Mouse (Mus musculus) myocyte (in vitro differentiated cells): Measurements from ENCODE around the gene Dusp27. TPM values are rescaled to one million over a fixed set of nuclear protein-coding genes. Genes with fewer than 3 reads are reported as not detected.

Experiments used
- H3K27me3 ChIP-seq: one replicate; pipeline ENCODE4 v1.6.1; 2011; ENCODE audit not compliant: control insufficient read depth, insufficient read depth, insufficient read length
- H3K36me3 ChIP-seq: one replicate; pipeline ENCODE4 v1.6.1; 2011; ENCODE audit not compliant: control insufficient read depth, insufficient read depth
- H3K4me2 ChIP-seq: one replicate; pipeline ENCODE4 v1.6.1; 2011; ENCODE audit warnings: low read depth, control low read depth
- H3K4me3 ChIP-seq: one replicate; pipeline ENCODE4 v1.5.1; 2011; ENCODE audit warnings: mild to moderate bottlenecking, control low read depth, moderate library complexity
- H3K79me2 ChIP-seq: one replicate; pipeline ENCODE4 v1.6.1; 2011; ENCODE audit not compliant: control insufficient read depth, insufficient read depth
- H3ac ChIP-seq: one replicate; pipeline ENCODE4 v1.6.1; 2011; ENCODE audit not compliant: control insufficient read depth, insufficient read length
- CEBPB ChIP-seq: IDR thresholded peaks from 2 replicates; pipeline ENCODE4 v1.6.1; 2011; ENCODE audit warnings: mild to moderate bottlenecking, moderate library complexity; ENCODE audit not compliant: poor library complexity, insufficient read depth, severe bottlenecking
- E2F4 ChIP-seq: IDR thresholded peaks from one replicate; pipeline ENCODE4 v1.6.1; 2011; ENCODE audit warnings: mild to moderate bottlenecking, control low read depth, moderate library complexity; ENCODE audit not compliant: insufficient read depth
- MAX ChIP-seq: IDR thresholded peaks from one replicate; pipeline ENCODE4 v1.6.1; 2011; ENCODE audit warnings: low read depth, mild to moderate bottlenecking, control low read depth
- MYOD1 ChIP-seq, 3 experiments: IDR thresholded peaks; one replicate each; pipeline ENCODE4 v1.6.1; 2011; ENCODE audit warnings: control low read depth in 2 of 3, low read depth in 2 of 3, mild to moderate bottlenecking in 2 of 3, moderate library complexity in 1 of 3; ENCODE audit not compliant: insufficient read length in 2 of 3, control insufficient read depth in 1 of 3
- MYOG ChIP-seq, 3 experiments: IDR thresholded peaks; one replicate each; pipeline ENCODE4 v1.6.1; 2011; ENCODE audit warnings: control low read depth in 2 of 3, low read depth in 2 of 3, mild to moderate bottlenecking in 2 of 3; ENCODE audit not compliant: insufficient read length in 2 of 3, control insufficient read depth in 1 of 3, insufficient read depth in 1 of 3
- POLR2A ChIP-seq: IDR thresholded peaks from one replicate; pipeline ENCODE4 v1.6.1; 2011; ENCODE audit warnings: low read depth, mild to moderate bottlenecking, control low read depth, moderate library complexity; ENCODE audit not compliant: insufficient read length
- POLR2AphosphoS2 ChIP-seq: IDR thresholded peaks from one replicate; pipeline ENCODE4 v1.6.1; 2011; ENCODE audit warnings: low read depth, control low read depth; ENCODE audit not compliant: insufficient read length
- REST ChIP-seq: IDR thresholded peaks from one replicate; pipeline ENCODE4 v1.6.1; 2011; ENCODE audit warnings: mild to moderate bottlenecking, control low read depth, moderate library complexity; ENCODE audit not compliant: insufficient read depth, insufficient read length
- SRF ChIP-seq: IDR thresholded peaks from one replicate; pipeline ENCODE4 v1.6.1; 2011; ENCODE audit warnings: low read depth; ENCODE audit not compliant: control insufficient read depth, insufficient read length
- TCF12 ChIP-seq: IDR thresholded peaks from one replicate; pipeline ENCODE4 v1.6.1; 2011; ENCODE audit warnings: mild to moderate bottlenecking, control low read depth; ENCODE audit not compliant: poor library complexity, insufficient read depth, severe bottlenecking
- TCF3 ChIP-seq: IDR thresholded peaks from one replicate; pipeline ENCODE4 v1.6.1; 2011; ENCODE audit warnings: low read depth, control low read depth; ENCODE audit not compliant: insufficient read length
- USF1 ChIP-seq: IDR thresholded peaks from one replicate; pipeline ENCODE4 v1.6.1; 2011; ENCODE audit warnings: low read depth, mild to moderate bottlenecking, control low read depth, moderate library complexity
- polyA plus RNA-seq: library from polyadenylated mRNA; unstranded; fragments of >200 nt; fragmentation: generic; extraction: Trizol; gene quantifications from one replicate; pipeline ENCODE4 v1.2.1, GENCODE M21; 2012; ENCODE audit warnings: missing spikeins

The Dusp27 gene
- polyA plus RNA-seq, 1 experiment, result 38.3 TPM

DNA sequence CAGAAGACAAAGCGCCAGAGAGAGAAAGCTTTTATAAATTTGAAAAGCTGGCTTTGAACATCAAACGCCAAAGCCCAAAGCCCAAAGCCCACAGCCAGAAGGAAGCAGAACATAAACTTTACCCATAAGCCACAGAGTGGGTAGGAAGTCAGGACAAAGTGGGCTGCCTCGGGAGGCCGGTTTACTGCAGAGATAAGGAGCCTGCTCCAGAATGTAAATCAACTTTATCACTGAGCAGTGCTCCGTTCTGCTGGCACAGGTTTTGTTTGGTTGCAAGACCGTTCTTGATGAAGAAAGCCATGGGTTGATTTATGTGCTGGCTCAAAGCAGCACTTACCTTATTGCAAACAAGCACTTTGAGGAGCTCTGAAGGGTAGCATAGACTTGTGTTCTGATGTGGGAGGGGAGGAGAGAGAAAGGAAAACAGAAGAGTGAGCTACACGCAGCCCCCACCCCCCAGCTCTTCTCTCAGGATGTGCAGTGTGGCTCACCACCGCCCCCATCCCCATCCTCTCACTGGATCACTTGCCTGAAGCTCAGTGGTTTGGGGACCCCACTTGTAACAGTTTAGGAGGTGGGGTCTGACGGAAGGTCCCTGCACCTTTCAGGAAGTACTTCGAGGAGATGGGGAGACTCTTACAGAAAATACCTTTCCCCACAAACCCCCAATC lies 74.3 kb downstream of the Dusp27 start:
- no peaks in the 10 kb centered on the region for H3K79me2 ChIP-seq
- no peak overlapping the region for H3ac ChIP-seq
- no peak overlapping the region for H3K4me3 ChIP-seq
- TF ChIP-seq MYOD1 (IDR thresholded peaks at IDR 0.05; ENCODE audit: control insufficient read depth in 1 of 3, insufficient read length in 2 of 3, low read depth in 2 of 3) (no peak), CEBPB (no peak), E2F4 (no peak), USF1 (no peak), REST (no peak), MYOG (IDR thresholded peaks at IDR 0.05; ENCODE audit: control insufficient read depth in 1 of 3, insufficient read depth in 1 of 3, insufficient read length in 2 of 3, low read depth in 2 of 3) (no peak), TCF12 (no peak), POLR2A (no peak), SRF (no peak), TCF3 (no peak), POLR2AphosphoS2 (no peak), MAX (no peak)
- no peaks in the 10 kb centered on the region for H3K36me3 ChIP-seq
- H3K27me3 ChIP-seq, result no peaks in the 10 kb centered on the region
- no peak overlapping the region for H3K4me2 ChIP-seq

DNA sequence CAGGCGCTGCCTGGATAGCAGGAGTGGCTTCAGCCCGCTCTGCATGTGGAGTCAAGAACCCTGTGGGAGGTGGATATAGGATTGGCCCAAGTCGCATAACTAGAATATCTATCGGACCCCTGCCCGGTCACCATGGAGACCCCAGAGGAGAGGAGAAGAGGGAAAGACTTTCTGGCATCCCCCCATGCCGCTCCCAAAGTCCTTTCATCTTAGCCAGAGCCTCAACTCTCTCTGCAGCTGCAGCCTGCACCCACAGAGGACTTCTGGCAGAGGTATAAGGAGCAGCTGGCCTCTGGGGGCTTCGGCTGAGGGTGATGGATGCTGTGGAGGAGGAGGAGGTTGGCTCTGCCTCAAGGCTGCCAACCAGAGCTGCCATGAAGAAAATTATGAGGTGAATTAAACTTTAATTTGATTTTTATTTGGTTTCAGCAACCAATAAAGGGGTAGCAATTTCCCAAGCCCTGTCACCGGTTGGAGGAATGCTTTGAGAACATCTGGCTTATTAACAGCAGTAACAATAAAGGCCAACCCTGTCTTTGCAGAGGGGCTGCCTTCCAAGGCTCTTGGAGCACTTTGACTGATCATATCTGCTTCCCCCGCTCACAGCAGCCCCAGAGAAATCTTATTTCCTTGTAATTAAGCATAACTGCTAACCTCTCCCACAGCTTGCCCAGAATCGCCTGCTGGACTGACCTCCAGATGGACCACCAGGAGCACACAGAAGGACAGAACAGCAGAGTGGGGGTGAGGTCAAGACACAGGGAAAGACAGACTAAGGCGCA lies 78.5 kb downstream of the Dusp27 start:
- H3ac ChIP-seq, result peak overlapping the region; percentile 6
- H3K79me2 ChIP-seq, result no peaks in the 10 kb centered on the region
- TF ChIP-seq POLR2AphosphoS2, result no peak
- peak in 1 of 3 experiments; percentile 8 for TF ChIP-seq MYOG (IDR thresholded peaks at IDR 0.05; ENCODE audit: control insufficient read depth in 1 of 3, insufficient read depth in 1 of 3, insufficient read length in 2 of 3, low read depth in 2 of 3)
- H3K4me3 ChIP-seq, result peak overlapping the region; percentile 51
- H3K27me3 ChIP-seq, result no peaks in the 10 kb centered on the region
- peak overlapping the region; percentile 98 for H3K4me2 ChIP-seq
- H3K36me3 ChIP-seq, result no peaks in the 10 kb centered on the region

DNA sequence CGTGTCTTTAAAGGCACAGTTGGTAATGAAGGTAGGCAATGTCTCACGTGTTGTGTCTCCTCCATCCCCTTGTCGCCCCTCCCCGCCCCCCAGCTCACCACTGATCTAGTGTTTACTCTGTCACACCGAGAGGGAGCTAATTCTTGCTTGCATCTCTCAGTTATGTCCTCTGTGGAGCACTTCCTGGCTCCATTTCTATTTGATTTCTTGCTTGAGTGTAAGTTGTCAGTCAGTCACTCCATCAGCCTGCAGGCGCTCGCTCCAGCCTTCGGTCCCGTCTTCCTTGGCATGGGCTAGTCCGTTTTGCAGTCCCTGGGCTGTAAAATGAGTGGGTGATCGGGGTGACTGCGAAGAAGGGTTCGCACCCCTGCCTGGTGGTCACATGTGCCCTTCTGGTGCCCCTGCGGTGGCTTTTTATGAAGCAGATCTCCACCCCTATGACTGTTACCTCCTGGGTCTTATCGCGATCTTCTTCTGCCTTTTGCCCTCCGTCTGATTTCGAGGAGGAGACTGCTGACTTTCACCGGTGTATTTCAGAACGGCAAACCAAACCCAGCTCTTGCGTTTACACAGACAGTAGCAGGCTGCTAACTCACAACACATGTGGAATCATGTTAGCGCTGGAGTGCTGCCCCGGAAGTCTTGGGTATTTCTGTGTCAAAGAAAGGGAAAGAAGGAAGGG lies 79.4 kb downstream of the Dusp27 start:
- Histone ChIP-seq H3K79me2 (no peaks in the 10 kb centered on the region), H3K4me3 (peak overlapping the region; percentile 51), H3K36me3 (no peaks in the 10 kb centered on the region), H3K4me2 (peak overlapping the region; percentile 98), H3ac (peak overlapping the region; percentile 6), H3K27me3 (no peaks in the 10 kb centered on the region)
- no peak for TF ChIP-seq POLR2AphosphoS2
- peak; percentile 61 for TF ChIP-seq USF1
- no peak for TF ChIP-seq SRF
- TF ChIP-seq POLR2A, result peak; percentile 47

Other genes with a start within 250 kb of the Dusp27 start
- 2.1 TPM for gene Pou2f1, start 125.2 kb downstream of the Dusp27 start, polyA plus RNA-seq
- gene Gpa33, start 2.3 kb upstream of the Dusp27 start, polyA plus RNA-seq, result 0.29 TPM
- not detected for gene Mael, start 110.8 kb upstream of the Dusp27 start, polyA plus RNA-seq
- 1.9 TPM for gene Ildr2, start 126.2 kb upstream of the Dusp27 start, polyA plus RNA-seq